Mouse (Mus musculus): Measurements from ENCODE around the gene Timm23. TPM values are rescaled to one million over a fixed set of nuclear protein-coding genes. Genes with fewer than 3 reads are reported as not detected.
"Not testable (repeated sequence)": the region's sequence is repeated elsewhere in the genome, so short reads cannot be mapped to it uniquely, and the experiment has no call there.

Timm23 gene
- polyA plus RNA-seq, 1 experiment from 2014 or later, result 234 TPM

DNA sequence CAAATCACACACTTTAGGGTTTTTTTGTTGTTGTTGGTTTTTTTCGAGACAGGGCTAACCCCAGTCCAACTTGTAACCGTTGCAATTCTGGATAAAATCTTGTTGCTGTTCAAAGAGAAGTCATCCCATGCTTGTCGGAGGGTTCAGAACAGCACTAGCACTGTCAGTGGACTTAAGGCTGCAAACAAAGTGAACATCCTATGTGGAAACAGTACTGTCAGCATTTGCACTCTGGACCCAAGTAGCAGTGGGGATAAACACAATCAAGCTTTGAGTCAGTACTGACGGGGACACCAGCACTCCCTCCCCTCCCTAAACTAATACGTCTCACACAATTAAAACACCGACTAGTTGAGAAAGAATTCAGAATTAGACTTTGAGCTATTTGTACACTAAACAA, 20.8 kb downstream of the Timm23 start:
- no peaks in the 10 kb centered on the region for H3K9me3 ChIP-seq (ENCODE audit: control insufficient read depth, low read length)
- no peak overlapping the region for H3K27ac ChIP-seq (replicated peaks)
- ATAC-seq (ENCODE audit: low FRiP score, low TSS enrichment) (no peak), DNase-seq (ENCODE audit: low spot score) (no peak)
- H3K4me2 ChIP-seq (replicated peaks; ENCODE audit: low read depth), result no peak overlapping the region
- no peaks in the 10 kb centered on the region for H3K4me1 ChIP-seq (replicated peaks; ENCODE audit: control insufficient read depth, insufficient read depth)
- peaks cover 12% of the 10 kb centered on the region for H3K36me3 ChIP-seq (ENCODE audit: control insufficient read depth, insufficient read depth, low read length)
- no peak overlapping the region for H3K4me3 ChIP-seq (ENCODE audit: low read depth, low read length)
- TF ChIP-seq EP300 (optimal IDR thresholded peaks at IDR 0.05) (no peak), CTCF (IDR thresholded peaks at IDR 0.05; ENCODE audit: low read depth) (no peak)
- WGBS, result 83% methylated on average over 6 of the region's 6 CpGs
- H3K9ac ChIP-seq (ENCODE audit: low read length), result no peak overlapping the region
- H3K27me3 ChIP-seq (ENCODE audit: control insufficient read depth, insufficient read depth, low read length), result no peaks in the 10 kb centered on the region

DNA sequence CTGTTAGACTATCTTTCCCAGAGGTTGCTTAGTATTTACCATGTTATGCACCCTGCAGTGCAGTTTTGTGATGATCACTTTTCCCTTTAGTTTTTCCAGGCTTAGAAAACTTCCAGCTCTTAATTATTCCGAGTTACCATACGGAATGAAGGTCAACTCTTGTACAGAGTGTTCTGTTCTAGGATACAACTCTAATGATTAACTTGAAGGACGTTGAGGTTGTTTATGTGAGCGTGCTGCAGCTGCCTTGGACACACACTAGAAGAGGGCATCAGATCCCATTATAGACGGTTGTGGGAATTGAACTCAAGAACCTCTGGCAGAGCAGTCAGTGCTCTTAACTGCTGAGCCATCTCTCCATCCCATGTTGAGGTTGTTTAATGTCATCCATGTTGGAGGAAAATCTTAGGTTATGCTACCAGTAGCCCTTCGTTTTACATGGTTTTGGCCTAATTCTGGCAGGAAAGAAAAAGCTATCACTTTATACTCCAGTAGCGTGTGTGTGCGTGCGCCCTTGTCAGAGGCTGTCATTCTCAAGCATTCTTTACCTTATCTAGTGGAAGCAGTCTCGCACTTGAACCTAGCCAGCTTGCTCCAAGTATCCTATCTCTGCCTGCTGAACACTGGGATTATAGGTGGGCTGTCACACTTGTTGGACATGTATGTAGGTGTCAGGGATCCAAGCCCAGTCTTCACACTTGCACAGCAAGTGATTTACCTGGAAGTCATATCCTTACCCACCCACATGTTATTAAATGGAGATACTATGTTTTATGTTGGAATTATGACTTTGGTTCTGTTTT, 22.1 kb downstream of the Timm23 start:
- peaks cover 12% of the 10 kb centered on the region for H3K36me3 ChIP-seq (ENCODE audit: control insufficient read depth, insufficient read depth, low read length)
- no peak for ATAC-seq (ENCODE audit: low FRiP score, low TSS enrichment)
- H3K27ac ChIP-seq (replicated peaks), result no peak overlapping the region

DNA sequence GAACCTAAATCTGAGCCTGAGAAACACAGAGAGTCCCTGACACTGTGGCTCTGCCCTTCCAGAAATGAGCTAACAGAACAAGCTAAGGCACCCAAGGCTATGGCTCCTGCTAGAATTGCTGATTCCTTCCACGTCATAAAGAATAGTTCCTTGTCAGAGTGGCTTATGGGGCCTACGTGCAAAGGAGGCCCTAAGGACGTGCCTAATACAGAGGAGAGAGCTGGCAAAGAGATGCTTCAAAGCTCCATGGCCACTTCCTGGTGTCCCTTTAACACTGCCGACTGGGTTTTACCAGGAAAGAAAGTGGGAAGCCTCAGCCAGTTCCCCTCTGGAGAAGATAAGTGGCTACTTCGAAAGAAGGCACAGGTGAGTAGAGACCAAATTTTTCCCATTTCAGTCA, 25.1 kb downstream of the Timm23 start:
- H3K4me2 ChIP-seq (replicated peaks; ENCODE audit: low read depth); H3K27me3 ChIP-seq (ENCODE audit: control insufficient read depth, insufficient read depth, low read length); H3K9ac ChIP-seq (ENCODE audit: low read length); ATAC-seq (ENCODE audit: low FRiP score, low TSS enrichment); H3K27ac ChIP-seq (replicated peaks); DNase-seq (ENCODE audit: low spot score); H3K4me1 ChIP-seq (replicated peaks; ENCODE audit: control insufficient read depth, insufficient read depth); H3K9me3 ChIP-seq (ENCODE audit: control insufficient read depth, low read length); H3K4me3 ChIP-seq (ENCODE audit: low read depth, low read length): not testable (repeated sequence)
- 76% methylated on average over 4 of the region's 5 CpGs for WGBS
- peaks cover 14% of the 10 kb centered on the region for H3K36me3 ChIP-seq (ENCODE audit: control insufficient read depth, insufficient read depth, low read length)

More for the DNA sequence above, 22.1 kb downstream of the Timm23 start:
- H3K4me1 ChIP-seq (replicated peaks; ENCODE audit: control insufficient read depth, insufficient read depth), result no peaks in the 10 kb centered on the region
- no peak for TF ChIP-seq EP300 (optimal IDR thresholded peaks at IDR 0.05)
- H3K27me3 ChIP-seq (ENCODE audit: control insufficient read depth, insufficient read depth, low read length), result no peaks in the 10 kb centered on the region
- no peak overlapping the region for H3K9ac ChIP-seq (ENCODE audit: low read length)
- H3K4me2 ChIP-seq (replicated peaks; ENCODE audit: low read depth), result no peak overlapping the region
- H3K9me3 ChIP-seq (ENCODE audit: control insufficient read depth, low read length), result no peaks in the 10 kb centered on the region
- WGBS, result 90% methylated on average over 10 of the region's 10 CpGs
- DNase-seq (ENCODE audit: low spot score), result no peak
- no peak overlapping the region for H3K4me3 ChIP-seq (ENCODE audit: low read depth, low read length)

DNA sequence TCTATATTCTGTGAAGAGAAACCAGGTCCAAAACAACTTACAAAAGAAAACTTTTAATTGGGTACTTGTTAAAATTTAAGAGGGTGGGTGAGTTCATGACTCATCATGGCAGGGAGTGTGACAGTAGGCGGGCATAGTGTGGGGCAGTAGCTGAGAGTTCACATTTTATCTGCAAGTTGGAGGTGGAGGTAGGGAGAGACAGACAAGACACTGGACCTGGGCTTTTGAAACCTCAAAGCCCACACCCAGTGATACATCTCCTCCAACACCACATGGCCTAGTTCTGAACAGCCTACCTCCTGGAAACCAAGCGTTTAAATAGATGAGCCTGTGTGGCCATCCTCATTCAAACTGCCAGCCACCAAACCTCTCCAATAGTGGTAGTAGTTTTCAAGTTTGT, 26.4 kb downstream of the Timm23 start:
- Histone ChIP-seq H3K4me1 (replicated peaks; ENCODE audit: control insufficient read depth, insufficient read depth) (no peaks in the 10 kb centered on the region), H3K9ac (ENCODE audit: low read length) (no peak overlapping the region), H3K36me3 (ENCODE audit: control insufficient read depth, insufficient read depth, low read length) (peaks cover 9% of the 10 kb centered on the region), H3K27me3 (ENCODE audit: control insufficient read depth, insufficient read depth, low read length) (no peaks in the 10 kb centered on the region), H3K4me2 (replicated peaks; ENCODE audit: low read depth) (no peak overlapping the region), H3K9me3 (ENCODE audit: control insufficient read depth, low read length) (no peaks in the 10 kb centered on the region), H3K27ac (replicated peaks) (no peak overlapping the region), H3K4me3 (ENCODE audit: low read depth, low read length) (no peak overlapping the region)
- DNase-seq (ENCODE audit: low spot score) (no peak), ATAC-seq (ENCODE audit: low FRiP score, low TSS enrichment) (no peak)
- 86% methylated on average over 2 of the region's 2 CpGs for WGBS
- TF ChIP-seq EP300 (optimal IDR thresholded peaks at IDR 0.05) (no peak), CTCF (IDR thresholded peaks at IDR 0.05; ENCODE audit: low read depth) (no peak)

DNA sequence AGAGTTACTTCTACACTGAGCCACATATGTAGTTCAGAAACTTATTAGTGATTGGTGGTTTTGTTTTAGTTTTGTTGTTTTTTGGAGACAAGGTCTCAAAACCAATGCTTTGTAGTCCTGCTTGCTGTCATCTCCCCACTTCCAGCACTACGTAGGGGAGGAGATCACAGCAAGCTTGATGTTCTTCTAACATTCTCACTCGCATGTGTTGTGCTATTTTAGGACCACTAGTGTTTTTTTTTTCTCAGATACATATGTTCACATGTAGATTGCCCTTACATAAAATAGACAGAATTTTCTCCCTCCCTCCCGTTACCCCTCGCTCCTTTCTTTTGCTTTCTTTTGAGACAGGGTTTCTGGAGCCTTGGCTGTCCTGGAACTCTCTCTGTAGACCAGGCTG, 31.6 kb downstream of the Timm23 start:
- Histone ChIP-seq H3K27me3 (ENCODE audit: control insufficient read depth, insufficient read depth, low read length) (no peaks in the 10 kb centered on the region), H3K27ac (replicated peaks) (no peak overlapping the region), H3K9ac (ENCODE audit: low read length) (no peak overlapping the region), H3K4me3 (ENCODE audit: low read depth, low read length) (no peak overlapping the region), H3K36me3 (ENCODE audit: control insufficient read depth, insufficient read depth, low read length) (peaks cover 4% of the 10 kb centered on the region), H3K4me2 (replicated peaks; ENCODE audit: low read depth) (no peak overlapping the region), H3K4me1 (replicated peaks; ENCODE audit: control insufficient read depth, insufficient read depth) (no peaks in the 10 kb centered on the region), H3K9me3 (ENCODE audit: control insufficient read depth, low read length) (no peaks in the 10 kb centered on the region)
- DNase-seq (ENCODE audit: low spot score) (no peak), ATAC-seq (ENCODE audit: low FRiP score, low TSS enrichment) (no peak)
- 83% methylated on average over 4 of the region's 4 CpGs for WGBS
- TF ChIP-seq EP300 (optimal IDR thresholded peaks at IDR 0.05) (no peak), CTCF (IDR thresholded peaks at IDR 0.05; ENCODE audit: low read depth) (no peak)

- no peak overlapping the region for H3K9ac ChIP-seq (ENCODE audit: low read length)
- no peak for TF ChIP-seq EP300 (optimal IDR thresholded peaks at IDR 0.05)
- no peak for TF ChIP-seq CTCF (IDR thresholded peaks at IDR 0.05; ENCODE audit: low read depth)
- no peak overlapping the region for H3K4me2 ChIP-seq (replicated peaks; ENCODE audit: low read depth)
- ATAC-seq (ENCODE audit: low FRiP score, low TSS enrichment) (no peak), DNase-seq (ENCODE audit: low spot score) (no peak)
- WGBS, result 77% methylated on average over 3 of the region's 3 CpGs
- H3K27ac ChIP-seq (replicated peaks), result 0 out of 2 replicates have a peak overlapping the region, but pooled peaks have one; percentile 8
- H3K4me1 ChIP-seq (replicated peaks; ENCODE audit: control insufficient read depth, insufficient read depth), result no peaks in the 10 kb centered on the region
- H3K9me3 ChIP-seq (ENCODE audit: control insufficient read depth, low read length), result no peaks in the 10 kb centered on the region
- H3K4me3 ChIP-seq (ENCODE audit: low read depth, low read length), result no peak overlapping the region
- no peaks in the 10 kb centered on the region for H3K27me3 ChIP-seq (ENCODE audit: control insufficient read depth, insufficient read depth, low read length)
- H3K36me3 ChIP-seq (ENCODE audit: control insufficient read depth, insufficient read depth, low read length), result peaks cover 1% of the 10 kb centered on the region
These were observed 33.0 kb downstream of the Timm23 start for GRCm38 (mm10) chr14:32168653-32169231.
